Mouse (Mus musculus) thymus, adult 2 months (tissue): ENCODE measurements around the gene Ift43. TPM values are rescaled to one million over a fixed set of nuclear protein-coding genes. Genes with fewer than 3 reads are reported as not detected.

Experiments
- DNase-seq: peaks from one replicate; pipeline ENCODE4 v3.0.0; 2021
- H3K27ac ChIP-seq: fragments of 200-500 bp; 2 replicates; pipeline ENCODE4 v1.5.1; 2012; ENCODE audit warnings: low read length, control low read depth; ENCODE audit not compliant: control insufficient read depth, insufficient read depth
- H3K27me3 ChIP-seq: fragments of 200-500 bp; 2 replicates; pipeline ENCODE4 v1.6.1; 2012; ENCODE audit warnings: mild to moderate bottlenecking, low read length, moderate library complexity, mixed read lengths; ENCODE audit not compliant: control insufficient read depth, insufficient read depth
- H3K36me3 ChIP-seq: fragments of 200-500 bp; 2 replicates; pipeline ENCODE4 v1.6.1; 2012; ENCODE audit warnings: mild to moderate bottlenecking, low read length, moderate library complexity; ENCODE audit not compliant: control insufficient read depth, insufficient read depth
- H3K4me1 ChIP-seq: fragments of 200-500 bp; replicated peaks from 2 replicates; pipeline ENCODE4 v1.6.1; 2012; ENCODE audit warnings: low read length; ENCODE audit not compliant: control insufficient read depth, insufficient read depth
- H3K4me3 ChIP-seq: fragments of 200-500 bp; 2 replicates; pipeline ENCODE4 v1.5.1; 2012; ENCODE audit warnings: mild to moderate bottlenecking, low read length, control low read depth, moderate library complexity; ENCODE audit not compliant: control insufficient read depth, insufficient read depth
- CTCF ChIP-seq: fragments of 200-500 bp; IDR thresholded peaks from 2 replicates; pipeline ENCODE4 v1.5.1; 2012; ENCODE audit warnings: mild to moderate bottlenecking, control low read depth, low read length, moderate library complexity, borderline replicate concordance; ENCODE audit not compliant: control insufficient read depth, poor library complexity, insufficient read depth; ENCODE audit errors: extremely low read depth
- POLR2A ChIP-seq: fragments of 200-500 bp; IDR thresholded peaks from 2 replicates; pipeline ENCODE4 v1.6.1; 2012; ENCODE audit warnings: mild to moderate bottlenecking, low read length, control low read depth, moderate library complexity; ENCODE audit not compliant: control insufficient read depth, poor library complexity, insufficient read depth; ENCODE audit errors: extremely low read depth
- WGBS: fragments of 180-500 bp; shearing (Covaris S2); methylation state at CpG from one replicate; pipeline ENCODE4 v1.1.7; 2018; 5-methylcytosine and 5-hydroxymethylcytosine counted together
- polyA plus RNA-seq: library from polyadenylated mRNA; depleted of rRNA; stranded (reverse); fragments of >200 nt; gene quantifications from 2 replicates; pipeline ENCODE4 v1.2.3, GENCODE M21; 2012; rRNA removed

Gene Ift43
- polyA plus RNA-seq, 1 experiment, result 4.7 TPM

DNA sequence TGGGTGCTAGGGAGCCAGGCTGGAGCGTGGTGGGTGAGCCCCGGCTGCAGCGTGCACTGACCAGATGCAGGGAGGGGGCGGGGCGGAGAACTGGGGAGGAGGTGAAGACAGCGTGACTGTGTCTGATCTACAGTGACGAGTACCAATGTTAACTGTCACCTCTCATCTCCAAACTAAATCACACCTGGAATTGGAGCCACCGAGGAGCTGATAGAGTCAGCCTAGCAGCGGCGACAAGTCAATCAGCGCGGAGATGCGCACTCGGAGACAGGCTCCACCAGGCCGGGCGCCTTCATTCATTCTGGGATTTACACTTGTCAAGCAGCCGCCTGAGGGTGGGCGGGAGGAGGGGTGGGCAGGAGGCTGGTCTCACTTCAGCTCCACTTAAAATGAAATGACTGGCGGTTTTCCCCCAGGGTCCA, 128.8 kb downstream of the Ift43 start:
- Histone ChIP-seq H3K4me1 (no peaks in the 10 kb centered on the region), H3K27me3 (peaks cover 14% of the 10 kb centered on the region), H3K4me3 (no peak overlapping the region), H3K27ac (no peak overlapping the region), H3K36me3 (no peaks in the 10 kb centered on the region)
- WGBS, result 11% methylated on average over 19 of the region's 19 CpGs
- DNase-seq, result no peak
- TF ChIP-seq CTCF, result no peak
- no peak for TF ChIP-seq POLR2A

Other genes with a start within 250 kb of the Ift43 start
- 3.9 and 4.3 TPM in 2 replicates for gene Tgfb3, start 3.5 kb upstream of the Ift43 start, polyA plus RNA-seq
- gene Gpatch2l, start 159.3 kb downstream of the Ift43 start, polyA plus RNA-seq, result 21.0 and 22.7 TPM in 2 replicates